ENCODE assay signal across 8 mouse cellular contexts in genomic region chr11:12290911-12291653, GRCm38 (mm10).
DNase-seq lines count a peak whose midpoint lies in the region; ATAC-seq and TF ChIP-seq lines count a peak whose summit lies in the region.
"Had no signal": no experiment of that assay in that cellular context is flagged by ENCODE, and none has a peak within 500 bp of the region (broad histone marks: within the 10 kb centered on the region; RNA-seq: fewer than 3 reads in every experiment).

No protein-coding gene starts in this region.

- ATAC-seq in hindbrain, embryonic 11.5 days (ENCODE audit: low FRiP score) = peak; percentile 88
- ATAC-seq in lung, embryonic 16.5 days (ENCODE audit: low read depth) = peak; percentile 78

- no peaks in the 10 kb centered on the region for H3K27me3 ChIP-seq in cerebellum, adult 2 months (ENCODE audit: control insufficient read depth, insufficient read depth, low read length)
- H3K27me3 ChIP-seq in hindbrain, embryonic 11.5 days (ENCODE audit: control insufficient read depth, insufficient read depth, low read length) = no peaks in the 10 kb centered on the region
- H3K27me3 ChIP-seq in lung, embryonic 16.5 days (ENCODE audit: control insufficient read depth, insufficient read depth, low read depth, low read length) = no peaks in the 10 kb centered on the region

- peak; percentile 55; the same call in 1 of the 2 replicates for TF ChIP-seq CTCF in cerebellum, adult 2 months (IDR thresholded peaks at IDR 0.05; ENCODE audit: borderline replicate concordance, insufficient read depth, low read depth, low read length)

- WGBS in cerebellum, adult 2 months = 40% methylated on average over 7 of the region's 7 CpGs
- WGBS in hindbrain, embryonic 11.5 days = 48% methylated on average over 7 of the region's 7 CpGs
- WGBS in lung, embryonic 16.5 days = 46% methylated on average over 7 of the region's 7 CpGs

- no peak overlapping the region for H3K4me3 ChIP-seq in cerebellum, adult 2 months (replicated peaks; ENCODE audit: insufficient read depth, low read depth, low read length)
- H3K4me3 ChIP-seq in hindbrain, embryonic 11.5 days (ENCODE audit: low read depth, low read length) = no peak overlapping the region
- H3K4me3 ChIP-seq in lung, embryonic 16.5 days (ENCODE audit: low read length) = no peak overlapping the region

- H3K9me3 ChIP-seq in hindbrain, embryonic 11.5 days (ENCODE audit: control insufficient read depth, low read length) = no peaks in the 10 kb centered on the region
- no peaks in the 10 kb centered on the region for H3K9me3 ChIP-seq in lung, embryonic 16.5 days (ENCODE audit: control insufficient read depth, low read length)

- H3K4me1 ChIP-seq in cerebellum, adult 2 months (ENCODE audit: control insufficient read depth, insufficient read depth, low read length) = no peaks in the 10 kb centered on the region
- no peaks in the 10 kb centered on the region for H3K4me1 ChIP-seq in hindbrain, embryonic 11.5 days (replicated peaks; ENCODE audit: control insufficient read depth, insufficient read depth, low read length)
- H3K4me1 ChIP-seq in lung, embryonic 16.5 days (replicated peaks; ENCODE audit: control insufficient read depth, insufficient read depth, low read length) = peaks cover 5% of the 10 kb centered on the region

- no peaks in the 10 kb centered on the region for H3K36me3 ChIP-seq in hindbrain, embryonic 11.5 days (ENCODE audit: control insufficient read depth, insufficient read depth, low read length)
- H3K36me3 ChIP-seq in lung, embryonic 16.5 days (ENCODE audit: control insufficient read depth, insufficient read depth, low read length) = no peaks in the 10 kb centered on the region

- no peak overlapping the region for H3K9ac ChIP-seq in hindbrain, embryonic 11.5 days (ENCODE audit: low read depth, low read length)
- no peak overlapping the region for H3K9ac ChIP-seq in lung, embryonic 16.5 days (ENCODE audit: low read length)

- H3K4me2 ChIP-seq in hindbrain, embryonic 11.5 days (replicated peaks; ENCODE audit: low read depth, low read length) = no peak overlapping the region
- H3K4me2 ChIP-seq in lung, embryonic 16.5 days (ENCODE audit: low read depth, low read length) = no peak overlapping the region

- TF ChIP-seq POLR2A in cerebellum, adult 2 months (IDR thresholded peaks at IDR 0.05; ENCODE audit: borderline replicate concordance, insufficient read depth, low read length) = no peak

- peak; percentile 24 for DNase-seq in WW6 (ENCODE audit: low read depth, low spot score)
- peak; percentile 52 to 59 for DNase-seq in cerebellum, adult 2 months
- peak; percentile 36 to 63 for DNase-seq in frontal cortex, postnatal 14 days (ENCODE audit: low spot score in 2 of 2)
- peak; percentile 89 for DNase-seq in hindbrain, embryonic 11.5 days (ENCODE audit: low spot score)
- DNase-seq in layer of hippocampus, adult 9-10 months (ENCODE audit: low spot score) = peak; percentile 69
- peak; percentile 52 for DNase-seq in right cerebral cortex, adult 18-20 months

- no peak overlapping the region for H3K27ac ChIP-seq in cerebellum, adult 2 months (ENCODE audit: insufficient read depth, low read length)
- no peak overlapping the region for H3K27ac ChIP-seq in hindbrain, embryonic 11.5 days (ENCODE audit: low read depth, low read length)
- no peak overlapping the region for H3K27ac ChIP-seq in lung, embryonic 16.5 days (ENCODE audit: low read length)
- H3K27ac ChIP-seq: macrophage had no signal

Comparison
In these comparisons a context has a peak if more than half of its experiments do, and no peak if none do; other contexts are left out.
1. DNase-seq: peak in every context shown above with its lines; median percentile 89 in hindbrain, embryonic 11.5 days; 69 in layer of hippocampus, adult 9-10 months; 56 in cerebellum, adult 2 months; 52 in right cerebral cortex, adult 18-20 months; 50 in frontal cortex, postnatal 14 days; 24 in WW6.